Mouse (Mus musculus) layer of hippocampus, postnatal 10 days (tissue): Measurements from ENCODE around the gene Ipo9. TPM values are rescaled to one million over a fixed set of nuclear protein-coding genes. Genes with fewer than 3 reads are reported as not detected.

Source experiments
- DNase-seq, 2 experiments: peaks; one replicate each; pipeline ENCODE4 v3.0.0; 2021; ENCODE audit warnings: low spot score in 2 of 2
- microRNA-seq, 2 experiments: library from miRNA; unstranded; fragments of <30 nt; microRNA quantifications; one replicate each; pipeline ENCODE4 v1.2.0; 2021
- total RNA-seq, 2 experiments: library from RNA; stranded (reverse); gene quantifications; 2 replicates each; pipeline ENCODE4 v1.2.3; 2021

Gene Ipo9
- total RNA-seq, 2 experiments from 2014 or later, result 152 to 165 TPM

- no peak for DNase-seq
Measured at GRCm38 (mm10) chr1:135369415-135369814, 60.9 kb downstream of the Ipo9 start.

GRCm38 (mm10) chr1:135368982-135369381 is 61.3 kb downstream of the Ipo9 start:
- DNase-seq, result peak; percentile 60 to 68

GRCm38 (mm10) chr1:135368245-135368644 is 62.1 kb downstream of the Ipo9 start:
- DNase-seq, result peak; percentile 94

- no peak for DNase-seq
Measured at GRCm38 (mm10) chr1:135367595-135367994, 62.7 kb downstream of the Ipo9 start.

- DNase-seq, result no peak
Measured at GRCm38 (mm10) chr1:135367005-135367404, 63.3 kb downstream of the Ipo9 start.

- no peak for DNase-seq
Measured at GRCm38 (mm10) chr1:135366380-135366779, 63.9 kb downstream of the Ipo9 start.

GRCm38 (mm10) chr1:135363446-135363845 is 66.9 kb downstream of the Ipo9 start:
- no peak for DNase-seq

- DNase-seq, result no peak
Measured at GRCm38 (mm10) chr1:135362115-135362514, 68.2 kb downstream of the Ipo9 start.

GRCm38 (mm10) chr1:135361491-135361890 is 68.8 kb downstream of the Ipo9 start:
- DNase-seq, result no peak

- DNase-seq, result no peak
Measured at GRCm38 (mm10) chr1:135359071-135359470, 71.2 kb downstream of the Ipo9 start.

GRCm38 (mm10) chr1:135351953-135352352 is 78.3 kb downstream of the Ipo9 start:
- no peak for DNase-seq

GRCm38 (mm10) chr1:135347498-135348169 is 82.7 kb downstream of the Ipo9 start:
- peak; percentile 35 to 49 for DNase-seq

GRCm38 (mm10) chr1:135346891-135347290 is 83.4 kb downstream of the Ipo9 start:
- DNase-seq, result no peak

- DNase-seq, result no peak
Measured at GRCm38 (mm10) chr1:135344026-135344425, 86.3 kb downstream of the Ipo9 start.

- no peak for DNase-seq
Measured at GRCm38 (mm10) chr1:135341947-135342346, 88.4 kb downstream of the Ipo9 start.

Small RNA genes lying within 50 kb of the gene (microRNA-seq; reads per million reads assigned to microRNA genes)
- gene Mir1231, result 5.6 to 6.7 reads per million in 2 experiments

Other genes starting within 250 kb of the Ipo9 start
- not detected for gene Elf3, start 171.9 kb downstream of the Ipo9 start, total RNA-seq
- 10 to 100 TPM; 52.2 to 54.7 TPM for gene Rnpep, start 146.4 kb downstream of the Ipo9 start, total RNA-seq
- gene Timm17a, start 116.7 kb downstream of the Ipo9 start, total RNA-seq, result 100 to 1,000 TPM; 154 to 163 TPM
- under 1 TPM; 0.30 to 0.62 TPM for gene Lmod1, start 105.7 kb downstream of the Ipo9 start, total RNA-seq
- 100 to 1,000 TPM in 1 of 2 experiments, 10 to 100 TPM in 1; 99.4 to 105 TPM for gene Shisa4, start 55.3 kb downstream of the Ipo9 start, total RNA-seq
- gene Nav1, start 176.8 kb upstream of the Ipo9 start, total RNA-seq, result 100 to 1,000 TPM; 214 to 218 TPM